9 mouse cellular contexts compared by ENCODE assay signal in the genomic region with DNA sequence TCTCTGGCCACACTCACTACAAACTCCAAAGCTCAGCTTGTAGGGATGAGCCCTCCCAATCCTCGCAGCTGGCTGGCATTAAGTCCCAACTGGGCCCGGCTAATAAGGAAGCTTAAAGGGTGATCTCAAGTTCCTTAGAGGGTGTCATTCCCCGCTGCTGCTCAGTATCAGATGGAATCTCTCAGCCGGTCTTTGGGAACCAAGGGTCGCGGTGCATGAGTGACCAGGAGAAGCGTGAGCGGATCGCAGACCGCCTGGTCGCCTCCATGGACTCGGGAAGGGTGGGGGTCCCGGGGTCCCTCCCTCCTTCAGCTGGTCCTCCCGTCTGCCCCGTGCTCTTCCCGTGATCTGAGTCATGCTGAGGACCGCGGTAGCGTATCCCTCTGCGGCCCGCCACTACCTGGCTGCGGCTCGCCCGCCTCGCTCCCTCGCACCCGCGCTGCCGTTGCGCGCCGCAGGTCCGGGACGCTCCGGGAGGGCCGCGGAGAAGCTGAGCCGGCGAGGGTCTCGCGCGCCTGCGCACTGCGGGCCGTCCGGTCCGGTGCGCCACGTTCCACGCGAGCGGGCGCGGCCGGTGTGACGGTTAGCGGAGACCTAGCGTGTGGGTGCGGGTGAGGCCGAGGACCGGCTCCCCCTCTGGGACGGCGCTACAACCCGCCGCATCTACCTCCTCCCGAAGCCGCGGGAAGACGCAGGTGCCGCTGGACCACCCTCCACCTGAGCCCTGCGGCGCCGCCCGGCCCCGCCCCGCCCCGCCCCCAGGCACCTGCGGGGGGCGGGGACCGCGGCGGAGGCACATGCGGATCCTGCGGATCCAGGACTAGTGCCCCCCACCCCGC. TPM values are rescaled to one million over a fixed set of nuclear protein-coding genes. Genes with fewer than 3 reads are reported as not detected.
DNase-seq lines count a peak whose midpoint lies in the region; ATAC-seq and TF ChIP-seq lines count a peak whose summit lies in the region.
"Had no signal": no experiment of that assay in that cellular context is flagged by ENCODE, and none has a peak within 500 bp of the region (broad histone marks: within the 10 kb centered on the region; RNA-seq: fewer than 3 reads in every experiment).

Gene Tdrd5 (minus strand): TSS at position 754 of the 839 bp plus-strand sequence.

- H3K4me2 ChIP-seq in heart, embryonic 11.5 days, result peak within 1 kb of the TSS; percentile 95
- peak within 1 kb of the TSS; percentile 100 for H3K4me2 ChIP-seq in forebrain, embryonic 11.5 days (ENCODE audit: low read depth, low read length, severe bottlenecking)
- peak within 1 kb of the TSS; percentile 99 for H3K4me2 ChIP-seq in intestine, embryonic 16.5 days (ENCODE audit: low read depth, low read length)
- peak within 1 kb of the TSS; percentile 97 for H3K4me2 ChIP-seq in limb, embryonic 15.5 days
- peak within 1 kb of the TSS; percentile 99 for H3K4me2 ChIP-seq in neural tube, embryonic 11.5 days (ENCODE audit: low read depth)

- no peaks in the 10 kb centered on the region for H3K9me3 ChIP-seq in heart, embryonic 11.5 days (replicated peaks; ENCODE audit: control insufficient read depth, low read length)
- H3K9me3 ChIP-seq in forebrain, embryonic 11.5 days (ENCODE audit: control insufficient read depth, low read length), result no peaks in the 10 kb centered on the region; the same call in 1 of the 2 replicates
- no peaks in the 10 kb centered on the region for H3K9me3 ChIP-seq in intestine, embryonic 16.5 days (ENCODE audit: control insufficient read depth, low read length)
- H3K9me3 ChIP-seq in limb, embryonic 15.5 days, result no peaks in the 10 kb centered on the region
- H3K9me3 ChIP-seq in neural tube, embryonic 11.5 days (ENCODE audit: control insufficient read depth, low read length), result no peaks in the 10 kb centered on the region

- TF ChIP-seq CTCF in bone marrow macrophage, adult 2 months (IDR thresholded peaks at IDR 0.05; ENCODE audit: low read depth, low read length), result no peak

- H3K4me1 ChIP-seq in heart, embryonic 11.5 days (ENCODE audit: control insufficient read depth, insufficient read depth, low read length), result no peaks in the 10 kb centered on the region
- 0 out of 2 replicates have a peak, but pooled peaks cover 2% of the 10 kb centered on the region for H3K4me1 ChIP-seq in bone marrow macrophage, adult 2 months (ENCODE audit: control insufficient read depth, insufficient read depth, low read length)
- no peaks in the 10 kb centered on the region; the same call in 1 of the 2 replicates for H3K4me1 ChIP-seq in forebrain, embryonic 11.5 days (replicated peaks; ENCODE audit: control insufficient read depth, insufficient read depth, low read length)
- H3K4me1 ChIP-seq in intestine, embryonic 16.5 days (ENCODE audit: control insufficient read depth, insufficient read depth, low read length), result 0 out of 2 replicates have a peak, but pooled peaks cover 4% of the 10 kb centered on the region
- peaks cover 11% of the 10 kb centered on the region for H3K4me1 ChIP-seq in limb, embryonic 15.5 days
- H3K4me1 ChIP-seq in neural tube, embryonic 11.5 days (ENCODE audit: control insufficient read depth, insufficient read depth, low read length), result no peaks in the 10 kb centered on the region; the same call in 1 of the 2 replicates

- H3K27ac ChIP-seq in heart, embryonic 11.5 days (ENCODE audit: low read depth, low read length), result no peak within 1 kb of the TSS
- no peak within 1 kb of the TSS for H3K27ac ChIP-seq in bone marrow macrophage, adult 2 months (ENCODE audit: insufficient read depth, low read depth, low read length)
- no peak within 1 kb of the TSS for H3K27ac ChIP-seq in forebrain, embryonic 11.5 days (ENCODE audit: low read depth, low read length)
- H3K27ac ChIP-seq in intestine, embryonic 16.5 days (ENCODE audit: low read length), result no peak within 1 kb of the TSS
- no peak within 1 kb of the TSS for H3K27ac ChIP-seq in limb, embryonic 15.5 days
- no peak within 1 kb of the TSS for H3K27ac ChIP-seq in neural tube, embryonic 11.5 days (ENCODE audit: low read depth, low read length)

- H3K27me3 ChIP-seq in heart, embryonic 11.5 days (ENCODE audit: control insufficient read depth, insufficient read depth, low read length), result peaks cover 53% of the 10 kb centered on the region
- peaks cover 32% of the 10 kb centered on the region for H3K27me3 ChIP-seq in forebrain, embryonic 11.5 days (ENCODE audit: control insufficient read depth, insufficient read depth, low read length)
- peaks cover 20% of the 10 kb centered on the region; the same call in 1 of the 2 replicates for H3K27me3 ChIP-seq in intestine, embryonic 16.5 days (replicated peaks; ENCODE audit: control insufficient read depth, insufficient read depth, low read length)
- H3K27me3 ChIP-seq in limb, embryonic 15.5 days, result peaks cover 45% of the 10 kb centered on the region
- peaks cover 31% of the 10 kb centered on the region for H3K27me3 ChIP-seq in neural tube, embryonic 11.5 days (ENCODE audit: control insufficient read depth, insufficient read depth, low read length)

- under 1% methylated on average over 75 of the region's 85 CpGs for WGBS in heart, embryonic 11.5 days (ENCODE audit: insufficient replicate concordance)
- under 1% methylated on average over 83 of the region's 85 CpGs for WGBS in forebrain, embryonic 11.5 days
- under 1% methylated on average over 83 of the region's 85 CpGs for WGBS in intestine, embryonic 16.5 days
- under 1% methylated on average over 68 of the region's 85 CpGs for WGBS in limb, embryonic 15.5 days
- WGBS in neural tube, embryonic 11.5 days, result under 1% methylated on average over 68 of the region's 85 CpGs

- TF ChIP-seq POLR2A in bone marrow macrophage, adult 2 months (IDR thresholded peaks at IDR 0.05; ENCODE audit: borderline replicate concordance, low read depth, low read length), result no peak

- peak within 1 kb of the TSS; percentile 58 for H3K9ac ChIP-seq in heart, embryonic 11.5 days (ENCODE audit: low read depth, low read length)
- peak within 1 kb of the TSS; percentile 45 for H3K9ac ChIP-seq in forebrain, embryonic 11.5 days (ENCODE audit: low read length)
- peak within 1 kb of the TSS; percentile 61 for H3K9ac ChIP-seq in intestine, embryonic 16.5 days (ENCODE audit: low read depth, low read length)
- H3K9ac ChIP-seq in limb, embryonic 15.5 days, result 0 out of 2 replicates have a peak within 1 kb of the TSS, but pooled peaks have one; percentile 1
- H3K9ac ChIP-seq in neural tube, embryonic 11.5 days (ENCODE audit: low read length), result peak within 1 kb of the TSS; percentile 39

- ATAC-seq in heart, embryonic 11.5 days (replicated peaks; ENCODE audit: insufficient number of reproducible peaks, low FRiP score, low TSS enrichment), result 0 out of 2 replicates have a peak, but pooled peaks have one; percentile 31
- ATAC-seq in forebrain, embryonic 11.5 days (replicated peaks; ENCODE audit: low FRiP score), result peak; percentile 74
- ATAC-seq in intestine, embryonic 16.5 days, result peak; percentile 75
- 0 out of 2 replicates have a peak, but pooled peaks have one; percentile 44 for ATAC-seq in limb, embryonic 15.5 days (ENCODE audit: insufficient number of reproducible peaks, low FRiP score, low TSS enrichment, low read depth)
- peak; percentile 65 for ATAC-seq in neural tube, embryonic 11.5 days (ENCODE audit: insufficient read depth, low FRiP score, low TSS enrichment)
- ATAC-seq: Patski had no signal

- no peaks in the 10 kb centered on the region for H3K36me3 ChIP-seq in heart, embryonic 11.5 days (ENCODE audit: control insufficient read depth, insufficient read depth, low read length)
- H3K36me3 ChIP-seq in forebrain, embryonic 11.5 days (ENCODE audit: control insufficient read depth, insufficient read depth, low read length), result no peaks in the 10 kb centered on the region
- no peaks in the 10 kb centered on the region for H3K36me3 ChIP-seq in intestine, embryonic 16.5 days (ENCODE audit: control insufficient read depth, insufficient read depth, low read length)
- no peaks in the 10 kb centered on the region for H3K36me3 ChIP-seq in limb, embryonic 15.5 days
- no peaks in the 10 kb centered on the region for H3K36me3 ChIP-seq in neural tube, embryonic 11.5 days (ENCODE audit: control insufficient read depth, insufficient read depth, low read length)

- peak within 1 kb of the TSS; percentile 60 for H3K4me3 ChIP-seq in heart, embryonic 11.5 days (ENCODE audit: low read depth, low read length)
- H3K4me3 ChIP-seq in bone marrow macrophage, adult 2 months (ENCODE audit: insufficient read depth, low read length), result peak within 1 kb of the TSS; percentile 63
- H3K4me3 ChIP-seq in forebrain, embryonic 11.5 days (ENCODE audit: low read depth, low read length), result peak within 1 kb of the TSS; percentile 66
- peak within 1 kb of the TSS; percentile 67 for H3K4me3 ChIP-seq in intestine, embryonic 16.5 days (ENCODE audit: low read length)
- peak within 1 kb of the TSS; percentile 53 for H3K4me3 ChIP-seq in limb, embryonic 15.5 days
- H3K4me3 ChIP-seq in neural tube, embryonic 11.5 days (ENCODE audit: low read depth, low read length), result peak within 1 kb of the TSS; percentile 69

- no peak for DNase-seq in heart, adult 9 months (ENCODE audit: low spot score in 2 of 2)
- DNase-seq in forebrain, embryonic 11.5 days (ENCODE audit: low spot score), result peak; percentile 74
- peak; percentile 65 for DNase-seq in neural tube, embryonic 11.5 days (ENCODE audit: low spot score)
- peak; percentile 77 for DNase-seq in thymus, postnatal 14 days

RNA-seq across cellular contexts. Expression of gene Tdrd5, which starts in this region (rescaled TPM):
- polyA plus RNA-seq in heart, embryonic 11.5 days (2014; fragmentation: Nextera tagmentation; extraction: Ambion mirVana), result 0.06 TPM in 1 of 2 replicates, not detected in the other
- polyA plus RNA-seq in bone marrow macrophage, adult 2 months (2012; ENCODE audit: insufficient read depth, insufficient read length, missing spikeins), result not detected in 2 replicates
- polyA plus RNA-seq in forebrain, embryonic 11.5 days (2014; fragmentation: Nextera tagmentation; extraction: Ambion mirVana), result 0.07 and 0.32 TPM in 2 replicates
- 0.35 and 0.66 TPM in 2 replicates for polyA plus RNA-seq in intestine, embryonic 16.5 days (2015; fragmentation: Nextera tagmentation; extraction: Ambion mirVana)
- 0.35 and 0.36 TPM in 2 replicates for polyA plus RNA-seq in limb, embryonic 15.5 days (2015; fragmentation: Nextera tagmentation; extraction: Ambion mirVana)
- 0.07 TPM in 1 of 2 replicates, not detected in the other for polyA plus RNA-seq in neural tube, embryonic 11.5 days (2014; fragmentation: Nextera tagmentation; extraction: Ambion mirVana)

Comparison
In these comparisons a context has a peak if more than half of its experiments do, and no peak if none do; other contexts are left out.
1. Peak in ATAC-seq, H3K4me3 ChIP-seq, H3K9ac ChIP-seq and H3K4me2 ChIP-seq in heart, embryonic 11.5 days; RNA of the gene not detected or under 1 TPM.
2. Peak in DNase-seq, ATAC-seq, H3K4me3 ChIP-seq, H3K9ac ChIP-seq and H3K4me2 ChIP-seq in forebrain, embryonic 11.5 days; RNA of the gene not detected or under 1 TPM.
3. Peak in ATAC-seq, H3K4me3 ChIP-seq, H3K9ac ChIP-seq and H3K4me2 ChIP-seq in intestine, embryonic 16.5 days; RNA of the gene not detected or under 1 TPM.
4. Peak in ATAC-seq, H3K4me3 ChIP-seq, H3K9ac ChIP-seq and H3K4me2 ChIP-seq in limb, embryonic 15.5 days; RNA of the gene not detected or under 1 TPM.
5. Peak in DNase-seq, ATAC-seq, H3K4me3 ChIP-seq, H3K9ac ChIP-seq and H3K4me2 ChIP-seq in neural tube, embryonic 11.5 days; RNA of the gene not detected or under 1 TPM.
6. H3K9ac ChIP-seq: peak in every context shown above with its lines; median percentile 61 in intestine, embryonic 16.5 days; 58 in heart, embryonic 11.5 days; 45 in forebrain, embryonic 11.5 days; 39 in neural tube, embryonic 11.5 days; 1 in limb, embryonic 15.5 days.